Mouse (Mus musculus) midbrain, postnatal 0 days (tissue): ENCODE measurements around the gene Srd5a1. TPM values are rescaled to one million over a fixed set of nuclear protein-coding genes. Genes with fewer than 3 reads are reported as not detected.

Experiments used
- ATAC-seq: fragments of 200-750 bp; cut with Nextera tagmentation; 2 replicates; pipeline ENCODE4 v1.8.0; 2017; ENCODE audit warnings: moderate number of reproducible peaks, mild to moderate bottlenecking, moderate TSS enrichment, moderate library complexity; ENCODE audit not compliant: low FRiP score
- DNase-seq: peaks from one replicate; pipeline ENCODE4 v3.0.0-alpha.2; 2015; ENCODE audit warnings: low spot score
- H3K27ac ChIP-seq: fragments of 300-500 bp; sonication (generic); 2 replicates; pipeline ENCODE4 v1.5.1; 2014; ENCODE audit warnings: low read depth, mild to moderate bottlenecking, low read length, mixed read lengths
- H3K27me3 ChIP-seq: fragments of 300-500 bp; sonication (generic); 2 replicates; pipeline ENCODE4 v1.6.1; 2014; ENCODE audit warnings: low read length, control low read depth, mixed read lengths; ENCODE audit not compliant: insufficient read depth
- H3K36me3 ChIP-seq: fragments of 300-500 bp; sonication (generic); 2 replicates; pipeline ENCODE4 v1.6.1; 2014; ENCODE audit warnings: low read length, control low read depth, mixed read lengths; ENCODE audit not compliant: insufficient read depth
- H3K4me1 ChIP-seq: fragments of 300-500 bp; sonication (generic); 2 replicates; pipeline ENCODE4 v1.6.1; 2014; ENCODE audit warnings: mild to moderate bottlenecking, control low read depth, antibody characterized with exemption, low read length, mixed read lengths; ENCODE audit not compliant: insufficient read depth
- H3K4me2 ChIP-seq: fragments of 300-500 bp; sonication (generic); 2 replicates; pipeline ENCODE4 v1.6.1; 2014; ENCODE audit warnings: low read depth, mild to moderate bottlenecking, low read length, mixed read lengths; ENCODE audit not compliant: poor library complexity, severe bottlenecking
- H3K4me3 ChIP-seq: fragments of 300-500 bp; sonication (generic); 2 replicates; pipeline ENCODE4 v1.5.1; 2014; ENCODE audit warnings: low read depth, mild to moderate bottlenecking, low read length, moderate library complexity
- H3K9ac ChIP-seq: fragments of 300-500 bp; sonication (generic); replicated peaks from 2 replicates; pipeline ENCODE4 v1.6.1; 2014; ENCODE audit warnings: mild to moderate bottlenecking, low read length, moderate library complexity, mixed read lengths; ENCODE audit not compliant: poor library complexity, severe bottlenecking
- H3K9me3 ChIP-seq: fragments of 300-500 bp; sonication (generic); 2 replicates; pipeline ENCODE4 v1.6.1; 2016; ENCODE audit warnings: low read length, control low read depth
- CTCF ChIP-seq: IDR thresholded peaks from 2 replicates; pipeline ENCODE4 v1.5.1; 2016; ENCODE audit warnings: antibody characterized with exemption, mild to moderate bottlenecking
- WGBS: fragments of 180-500 bp; shearing (Covaris S2); extraction: QIAGEN DNeasy Blood & Tissue Kit; methylation state at CpG from one replicate; pipeline ENCODE4 v1.1.7; 2014; 5-methylcytosine and 5-hydroxymethylcytosine counted together
- polyA plus RNA-seq: library from polyadenylated mRNA; unstranded; fragments of >200 nt; fragmentation: Nextera tagmentation; extraction: Ambion mirVana; gene quantifications from 2 replicates; pipeline ENCODE4 v1.2.1, GENCODE M21; 2015
- total RNA-seq: library from RNA; depleted of rRNA; stranded (reverse); fragments of >200 nt; gene quantifications from 2 replicates; pipeline ENCODE4 v1.2.3, GENCODE M21; 2014

The Srd5a1 gene
- total and polyA plus RNA-seq, 2 experiments from 2014 or later: 22.9 to 36.3 TPM

DNA sequence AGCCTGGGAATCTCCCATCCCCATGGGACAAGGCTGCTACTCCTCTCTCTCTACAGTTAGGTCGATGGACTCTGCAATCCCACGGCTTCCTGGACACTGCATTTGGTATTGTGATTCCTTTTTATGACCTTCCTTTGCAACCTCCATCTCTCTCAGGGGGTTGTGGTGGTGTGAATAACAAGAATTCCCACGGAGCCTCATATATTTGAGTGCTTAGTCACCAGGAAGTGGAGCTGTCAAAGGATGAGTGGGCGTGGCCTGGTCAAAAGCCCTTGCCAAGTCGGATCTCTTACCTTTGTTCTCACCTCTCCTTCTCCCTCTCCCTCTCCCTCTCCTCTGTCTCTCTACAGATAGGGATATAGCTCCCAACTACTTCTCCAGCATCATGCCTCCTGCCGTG is 25.4 kb downstream of the Srd5a1 start:
- Histone ChIP-seq H3K4me3 (no peak overlapping the region), H3K36me3 (no peaks in the 10 kb centered on the region), H3K4me1 (no peaks in the 10 kb centered on the region), H3K27ac (no peak overlapping the region), H3K27me3 (no peaks in the 10 kb centered on the region), H3K9ac (no peak overlapping the region), H3K4me2 (no peak overlapping the region), H3K9me3 (no peaks in the 10 kb centered on the region)
- DNase-seq (no peak), ATAC-seq (no peak)
- 66% methylated on average over 6 of the region's 6 CpGs for WGBS
- no peak for TF ChIP-seq CTCF

- TF ChIP-seq CTCF: no peak
- Histone ChIP-seq H3K9me3 (no peaks in the 10 kb centered on the region), H3K9ac (no peak overlapping the region), H3K27ac (no peak overlapping the region), H3K27me3 (no peaks in the 10 kb centered on the region), H3K36me3 (no peaks in the 10 kb centered on the region), H3K4me2 (no peak overlapping the region), H3K4me3 (no peak overlapping the region), H3K4me1 (no peaks in the 10 kb centered on the region)
- no peak for ATAC-seq
- DNase-seq: no peak
- 90% methylated on average over 6 of the region's 6 CpGs for WGBS
Measured at GRCm38 (mm10) chr13:69583591-69583990, 27.7 kb downstream of the Srd5a1 start.

DNA sequence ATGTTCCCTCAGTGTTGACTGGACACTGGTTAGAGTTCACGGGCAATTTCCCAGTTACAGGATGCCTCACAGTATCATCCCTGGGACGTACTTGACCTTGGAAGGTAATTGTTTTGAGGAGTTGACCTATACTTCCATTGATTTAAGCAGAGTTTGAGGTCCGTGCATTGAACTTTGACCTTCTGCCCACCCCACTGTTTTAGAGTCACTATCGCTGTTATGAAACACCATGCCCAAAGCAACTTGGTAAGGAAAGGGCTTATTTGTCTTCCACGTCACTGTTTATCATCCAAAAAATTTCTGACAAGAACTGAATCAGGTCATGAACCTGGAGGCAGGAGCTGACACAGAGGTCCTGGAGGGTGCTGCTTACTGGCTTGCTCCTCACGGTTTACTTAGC is 28.8 kb downstream of the Srd5a1 start:
- no peaks in the 10 kb centered on the region for H3K4me1 ChIP-seq
- WGBS: 91% methylated on average over 6 of the region's 6 CpGs
- H3K4me3 ChIP-seq: no peak overlapping the region
- no peak overlapping the region for H3K9ac ChIP-seq
- no peak for ATAC-seq
- H3K4me2 ChIP-seq: no peak overlapping the region
- H3K36me3 ChIP-seq: no peaks in the 10 kb centered on the region
- no peak for TF ChIP-seq CTCF
- no peaks in the 10 kb centered on the region for H3K27me3 ChIP-seq
- H3K27ac ChIP-seq: no peak overlapping the region
- H3K9me3 ChIP-seq: no peaks in the 10 kb centered on the region
- DNase-seq: no peak

DNA sequence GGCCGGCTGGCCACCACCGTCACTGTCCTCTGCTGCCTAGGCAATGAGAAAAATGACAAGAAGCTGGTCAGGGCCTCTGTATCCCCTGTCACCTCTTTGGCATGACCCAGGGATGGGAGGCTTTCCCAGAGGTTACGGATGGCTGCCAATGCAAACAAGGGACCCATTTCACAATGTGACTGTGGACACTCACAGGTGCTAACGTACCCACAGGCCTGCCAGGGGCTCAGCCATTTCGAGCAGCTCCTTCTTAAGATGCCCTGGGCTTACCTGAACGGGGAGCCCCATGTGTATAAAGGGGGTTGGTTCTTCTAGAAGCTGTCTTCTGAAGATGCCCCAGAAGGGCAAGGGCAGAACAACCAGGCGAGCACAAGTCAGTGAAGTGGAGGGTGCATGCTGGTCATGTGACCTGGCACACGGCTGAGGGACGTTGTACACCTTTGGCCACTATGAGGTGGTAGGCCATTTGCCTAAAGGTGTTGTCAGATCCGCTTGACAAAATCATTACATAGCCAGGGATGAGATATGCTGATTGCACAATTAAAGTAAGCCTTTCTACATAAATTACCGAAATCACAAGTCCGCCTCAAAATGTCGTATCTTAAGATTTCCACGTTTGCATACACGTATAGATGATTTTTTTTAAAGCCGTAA is 33.9 kb downstream of the Srd5a1 start:
- H3K36me3 ChIP-seq: no peaks in the 10 kb centered on the region
- no peaks in the 10 kb centered on the region for H3K27me3 ChIP-seq
- H3K9me3 ChIP-seq: no peaks in the 10 kb centered on the region
- DNase-seq (no peak), ATAC-seq (0 out of 2 replicates have a peak, but pooled peaks have one; percentile 34)
- WGBS: 91% methylated on average over 16 of the region's 16 CpGs
- TF ChIP-seq CTCF: no peak
- H3K9ac ChIP-seq: no peak overlapping the region
- no peak overlapping the region for H3K4me2 ChIP-seq
- H3K27ac ChIP-seq: no peak overlapping the region
- no peaks in the 10 kb centered on the region for H3K4me1 ChIP-seq
- no peak overlapping the region for H3K4me3 ChIP-seq

DNA sequence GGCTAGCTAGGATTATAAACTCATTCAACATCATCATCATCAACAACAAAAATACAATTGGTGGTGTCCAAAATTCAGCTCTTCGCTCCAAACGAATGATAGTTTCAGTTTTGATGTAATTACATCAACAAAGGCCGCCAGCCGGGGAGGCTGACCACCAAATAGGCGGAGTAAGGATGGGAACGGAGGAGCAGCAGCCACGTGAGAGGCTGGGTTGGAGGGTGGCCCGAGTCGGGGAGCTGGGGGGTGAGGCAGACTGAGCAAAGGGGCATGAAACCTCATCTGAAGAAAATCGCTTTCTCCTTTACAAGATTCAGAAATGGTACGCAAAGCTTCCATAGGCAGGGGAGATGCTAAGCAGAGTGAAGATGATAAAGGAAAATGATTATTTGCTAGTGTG is 34.6 kb downstream of the Srd5a1 start:
- Histone ChIP-seq H3K9ac (no peak overlapping the region), H3K9me3 (no peaks in the 10 kb centered on the region), H3K27ac (no peak overlapping the region), H3K36me3 (no peaks in the 10 kb centered on the region), H3K4me2 (no peak overlapping the region), H3K4me1 (no peaks in the 10 kb centered on the region), H3K4me3 (no peak overlapping the region), H3K27me3 (no peaks in the 10 kb centered on the region)
- ATAC-seq (no peak), DNase-seq (no peak)
- TF ChIP-seq CTCF: no peak
- 66% methylated on average over 11 of the region's 11 CpGs for WGBS

- Histone ChIP-seq H3K9ac (no peak overlapping the region), H3K27ac (no peak overlapping the region), H3K27me3 (no peaks in the 10 kb centered on the region), H3K9me3 (no peaks in the 10 kb centered on the region), H3K4me1 (no peaks in the 10 kb centered on the region), H3K36me3 (no peaks in the 10 kb centered on the region), H3K4me2 (no peak overlapping the region), H3K4me3 (no peak overlapping the region)
- DNase-seq (no peak), ATAC-seq (no peak)
- TF ChIP-seq CTCF: no peak
- WGBS: 98% methylated on average over 3 of the region's 3 CpGs
Measured at GRCm38 (mm10) chr13:69572594-69572993, 38.6 kb downstream of the Srd5a1 start.
